Mouse (Mus musculus): Measurements from ENCODE around the gene Aldh18a1.
"Not testable (repeated sequence)": the region's sequence is repeated elsewhere in the genome, so short reads cannot be mapped to it uniquely, and the experiment has no call there.

Gene Aldh18a1

GRCm38 (mm10) chr19:40588293-40588654, at the start of gene Aldh18a1:
Gene Aldh18a1, minus strand, starts transcription at chr19:40588463.
- peak; percentile 82 to 92 for DNase-seq (ENCODE audit: low spot score in 2 of 2)

DNA sequence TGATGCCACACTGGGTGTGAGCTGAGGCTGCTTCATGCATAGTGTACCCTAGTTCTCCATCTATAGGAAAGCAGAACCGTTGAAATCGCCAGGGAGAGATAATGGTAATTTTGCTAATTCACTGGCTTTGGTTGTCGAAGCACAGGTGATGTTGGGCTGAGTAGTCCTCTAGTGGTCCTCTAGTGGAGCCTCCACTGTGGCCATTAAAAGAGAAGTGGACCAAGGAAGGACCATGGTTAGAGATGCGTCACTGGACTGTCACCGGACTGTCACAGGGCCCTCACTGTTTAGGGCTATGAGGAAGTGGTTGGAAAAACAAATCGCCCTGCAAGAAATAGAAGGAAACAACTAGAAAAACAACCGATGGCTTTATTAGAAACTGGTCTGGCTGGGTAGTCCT, 49.3 kb upstream of the Aldh18a1 start:
- peak; percentile 41 to 50 for DNase-seq (ENCODE audit: low spot score in 2 of 2)

DNA sequence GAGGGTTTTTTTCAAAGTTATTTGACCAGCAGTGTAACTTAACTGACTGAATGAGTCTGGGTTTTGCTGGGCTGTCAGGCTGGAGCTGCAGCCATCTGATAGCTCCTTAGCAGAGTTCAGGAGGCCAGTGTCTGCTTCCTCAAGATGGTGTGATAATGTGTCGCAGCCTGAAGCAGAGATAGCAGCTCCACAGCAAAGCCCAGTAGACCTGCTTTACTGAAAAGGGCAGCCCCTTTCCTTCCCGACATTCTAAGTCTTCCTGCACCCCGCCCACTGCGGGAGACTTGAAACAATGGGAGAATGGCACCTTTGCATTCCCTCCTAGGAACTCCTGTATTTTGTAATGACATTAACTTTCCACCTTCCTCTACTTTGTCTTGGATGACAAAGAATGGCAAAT, 48.8 kb upstream of the Aldh18a1 start:
- DNase-seq (ENCODE audit: low spot score in 2 of 2): peak; percentile 54 to 82

- no peak for DNase-seq (ENCODE audit: low spot score in 2 of 2)
Observed at GRCm38 (mm10) chr19:40633144-40633543, 44.9 kb upstream of the Aldh18a1 start.

GRCm38 (mm10) chr19:40632668-40633067, 44.4 kb upstream of the Aldh18a1 start:
- DNase-seq (ENCODE audit: low spot score in 2 of 2): no peak

DNA sequence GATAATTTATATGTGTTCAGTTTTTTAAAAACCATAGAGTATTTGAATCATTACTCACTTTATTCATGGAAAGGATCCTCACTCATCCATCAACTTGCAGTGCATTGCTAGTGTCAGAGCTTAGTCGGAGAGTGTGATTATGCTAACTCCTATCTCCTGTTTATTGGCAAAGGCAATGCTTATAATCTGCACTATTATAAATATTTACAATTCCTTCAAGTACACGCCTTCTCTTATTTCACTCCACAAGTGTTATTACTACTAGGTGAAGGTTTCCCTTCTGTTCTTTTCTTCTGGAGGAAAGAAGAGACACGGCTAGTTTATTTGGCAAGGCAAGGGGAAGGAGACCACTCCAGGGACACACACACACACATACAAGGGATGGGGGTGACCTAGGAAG, 43.9 kb upstream of the Aldh18a1 start:
- DNase-seq (ENCODE audit: low spot score in 2 of 2): no peak

DNA sequence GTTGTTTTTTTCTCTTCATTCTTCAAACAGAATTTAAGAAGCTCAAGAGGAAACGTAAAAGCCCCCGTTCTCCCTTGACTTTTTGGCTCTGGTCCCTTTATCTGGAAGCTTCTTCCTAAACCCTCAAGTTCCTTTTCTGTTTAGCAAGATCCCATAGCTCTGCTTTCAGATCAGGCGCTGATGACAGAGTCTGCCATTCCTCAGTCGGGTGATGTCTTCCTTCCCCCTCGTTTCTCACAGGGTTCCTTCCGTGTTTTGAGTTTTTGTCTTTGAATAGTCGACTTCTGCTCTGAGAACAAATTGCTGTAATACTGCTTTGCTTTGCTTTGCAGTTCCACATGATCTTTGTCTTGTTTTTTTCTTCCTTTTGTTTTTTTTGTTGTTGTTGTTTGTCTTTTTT, 42.3 kb upstream of the Aldh18a1 start:
- DNase-seq (ENCODE audit: low spot score in 2 of 2): peak; percentile 32 to 59

DNA sequence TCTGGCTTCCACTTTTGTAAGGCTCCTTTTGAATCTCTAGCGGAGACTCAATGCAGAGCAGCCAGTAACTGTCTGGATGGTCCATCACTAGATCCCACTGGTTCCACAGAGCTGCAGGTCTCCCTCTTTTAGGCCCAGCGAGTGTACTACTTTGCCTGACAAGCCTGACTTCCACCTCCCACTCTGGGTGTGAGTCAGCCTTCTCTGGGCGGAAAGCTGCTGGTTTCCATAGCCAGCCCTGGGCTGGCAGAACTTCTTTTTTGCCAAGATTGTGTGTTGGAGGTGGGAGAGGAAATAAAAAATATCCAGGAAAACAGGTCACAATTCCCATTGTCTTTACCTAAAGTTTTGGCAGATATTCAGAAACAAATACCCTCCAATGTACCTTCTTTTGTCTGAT, 41.8 kb upstream of the Aldh18a1 start:
- peak; percentile 34 to 44 for DNase-seq (ENCODE audit: low spot score in 2 of 2)

- no peak for DNase-seq (ENCODE audit: low spot score in 2 of 2)
Observed at GRCm38 (mm10) chr19:40628950-40629349, 40.7 kb upstream of the Aldh18a1 start.

DNA sequence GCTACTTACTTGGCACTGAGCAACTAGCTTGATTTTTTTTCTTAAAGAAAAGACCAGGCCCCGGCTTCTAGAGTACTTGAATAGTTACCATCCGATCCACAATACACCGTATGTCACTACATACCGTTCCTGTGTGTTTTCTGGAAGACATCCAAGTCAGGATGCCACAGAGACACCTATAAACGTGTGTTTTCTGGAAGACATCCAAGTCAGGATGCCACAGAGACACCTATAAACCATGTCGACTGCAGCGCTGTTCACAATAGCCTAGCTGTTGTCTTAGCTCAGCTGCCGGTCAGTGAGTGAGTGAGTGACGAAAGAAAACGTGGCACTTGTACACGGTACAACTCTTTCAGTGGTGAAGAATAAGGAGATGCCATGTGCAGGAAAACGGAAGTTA, 37.7 kb upstream of the Aldh18a1 start:
- DNase-seq (ENCODE audit: low spot score in 2 of 2): no peak

GRCm38 (mm10) chr19:40621616-40622015, 33.4 kb upstream of the Aldh18a1 start:
- DNase-seq (ENCODE audit: low spot score in 2 of 2): not testable (repeated sequence)

DNA sequence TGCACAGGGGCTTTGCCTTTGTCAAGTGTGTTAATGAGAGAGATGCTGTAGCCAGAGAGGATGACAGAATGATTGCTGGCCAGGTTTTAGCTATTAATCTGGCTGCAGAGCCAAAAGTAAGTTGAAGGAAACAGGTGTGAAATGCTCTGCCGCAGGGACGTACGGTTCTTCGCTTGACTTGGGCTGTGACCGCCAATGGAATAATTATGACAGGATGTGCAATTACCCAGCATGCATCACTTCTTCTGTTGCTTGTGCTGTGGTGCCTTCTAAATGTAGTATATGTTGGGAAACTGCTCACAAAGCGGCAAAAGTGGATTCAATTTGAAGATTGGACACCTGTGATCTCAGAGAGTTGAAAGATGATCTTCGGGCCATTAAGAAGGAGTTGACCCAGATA, 27.8 kb upstream of the Aldh18a1 start:
- peak in 1 of 2 experiments; percentile 15 for DNase-seq (ENCODE audit: low spot score in 2 of 2)

DNA sequence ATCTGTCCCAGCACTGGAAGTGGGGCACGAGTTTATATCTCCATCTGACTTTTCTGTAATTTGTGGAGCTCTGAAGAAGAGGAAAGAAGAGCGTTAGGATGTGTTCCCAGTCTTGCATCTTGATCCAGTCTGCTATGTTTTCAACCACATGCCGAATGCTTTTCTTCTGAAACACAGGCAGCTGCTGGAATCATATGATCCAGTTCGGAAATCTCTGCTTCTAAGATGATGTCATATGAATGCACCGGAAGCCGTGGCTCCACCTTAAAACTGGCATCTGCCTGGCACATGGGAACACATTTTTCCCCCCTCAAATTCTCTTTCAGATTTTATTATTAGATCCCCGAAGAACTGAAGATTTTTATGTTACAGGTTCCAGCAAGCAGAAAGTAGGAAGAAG, 26.5 kb upstream of the Aldh18a1 start:
- DNase-seq (ENCODE audit: low spot score in 2 of 2): no peak

- peak; percentile 96 to 98 for DNase-seq (ENCODE audit: low spot score in 2 of 2)
Observed at GRCm38 (mm10) chr19:40611830-40612506, 23.7 kb upstream of the Aldh18a1 start, which contains the start of the genes Tctn3 and Entpd1. Gene Tctn3, minus strand, starts transcription at chr19:40612233. Gene Entpd1, plus strand, starts transcription at chr19:40612366.

DNA sequence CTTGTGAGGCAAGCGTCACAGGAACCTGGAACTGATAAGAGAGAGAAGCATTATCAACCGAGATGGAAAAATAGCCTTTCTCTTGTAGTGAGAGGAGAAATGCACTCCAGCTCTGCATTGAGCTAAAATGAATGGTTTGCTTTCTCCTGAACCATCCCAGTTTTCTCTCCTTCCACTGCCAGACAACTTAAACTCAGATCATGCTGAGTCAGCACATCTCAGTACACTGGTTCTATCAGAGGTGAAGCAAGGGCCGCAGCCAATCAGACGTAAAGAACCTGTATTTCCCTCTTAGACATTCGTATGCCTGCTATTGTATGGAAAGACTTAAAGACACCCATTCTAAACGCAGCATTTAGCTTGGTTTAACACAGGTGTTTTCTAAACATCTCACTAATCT, 19.4 kb upstream of the Aldh18a1 start:
- no peak for DNase-seq (ENCODE audit: low spot score in 2 of 2)

- no peak for DNase-seq (ENCODE audit: low spot score in 2 of 2)
Observed at GRCm38 (mm10) chr19:40605189-40605588, 16.9 kb upstream of the Aldh18a1 start.

DNA sequence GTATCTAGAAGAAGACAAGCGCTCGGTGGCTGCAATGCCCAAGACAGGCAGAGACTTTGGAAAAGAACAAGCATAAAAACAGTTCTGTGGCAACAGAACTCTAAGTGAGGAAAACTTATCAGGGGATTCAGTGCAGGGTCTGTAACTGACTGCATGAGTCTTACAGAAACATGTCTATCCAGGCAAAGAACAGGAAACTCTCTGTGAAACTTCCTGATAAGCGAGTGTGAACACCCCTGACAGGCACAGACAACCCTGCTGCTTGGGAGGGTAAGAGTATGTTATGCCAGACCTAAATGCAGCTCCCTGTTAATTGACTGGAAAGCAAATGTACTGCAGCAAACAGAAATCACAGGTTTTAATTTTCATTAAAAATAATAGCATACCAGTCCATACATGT, 13.6 kb upstream of the Aldh18a1 start:
- no peak for DNase-seq (ENCODE audit: low spot score in 2 of 2)

GRCm38 (mm10) chr19:40600846-40601245, 12.6 kb upstream of the Aldh18a1 start:
- not testable (repeated sequence) for DNase-seq (ENCODE audit: low spot score in 2 of 2)

DNA sequence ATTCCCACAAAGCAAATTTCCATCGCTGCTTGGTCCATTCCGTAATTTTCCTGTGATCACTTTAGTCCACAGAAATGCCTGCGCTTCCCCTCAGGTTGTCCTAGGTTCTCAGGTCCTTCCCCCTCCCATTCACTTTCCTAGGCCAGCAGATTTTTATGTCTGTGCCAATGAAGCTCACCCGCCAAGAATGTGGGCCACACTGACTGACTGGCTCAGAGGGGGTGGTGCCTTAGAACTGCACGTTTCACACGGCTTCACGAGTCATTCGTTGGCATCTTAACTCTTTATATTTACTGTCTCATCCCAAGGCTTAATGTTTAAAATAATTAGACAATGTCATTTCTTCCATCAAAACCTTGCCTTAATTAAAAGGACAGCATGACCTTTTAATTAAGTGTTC, 7.6 kb upstream of the Aldh18a1 start:
- DNase-seq (ENCODE audit: low spot score in 2 of 2): peak; percentile 17

DNA sequence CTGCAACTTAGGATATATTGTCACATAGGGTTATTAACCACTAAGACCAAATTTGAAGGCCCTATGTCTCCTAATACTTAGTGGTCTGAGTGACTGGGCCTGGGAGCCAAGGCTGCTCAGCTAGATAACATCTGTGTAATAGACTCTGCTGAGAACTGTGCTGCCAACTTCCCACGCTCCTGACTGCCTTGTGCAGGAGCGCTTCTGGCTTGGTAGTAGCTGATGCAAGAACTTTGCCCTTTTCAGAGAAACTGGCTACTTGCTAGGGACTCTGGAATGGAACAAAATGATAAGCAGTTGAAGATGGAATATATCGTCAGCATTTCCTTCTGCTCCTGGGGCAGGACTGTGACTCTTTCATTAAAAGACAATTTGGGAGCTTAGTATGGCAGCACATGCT, 7.0 kb upstream of the Aldh18a1 start:
- DNase-seq (ENCODE audit: low spot score in 2 of 2): no peak

GRCm38 (mm10) chr19:40589530-40589880, 1.2 kb upstream of the Aldh18a1 start:
- DNase-seq (ENCODE audit: low spot score in 2 of 2): no peak

- DNase-seq (ENCODE audit: low spot score in 2 of 2): peak; percentile 71 to 88
Observed at GRCm38 (mm10) chr19:40588847-40589529, 725 bp upstream of the Aldh18a1 start.

DNA sequence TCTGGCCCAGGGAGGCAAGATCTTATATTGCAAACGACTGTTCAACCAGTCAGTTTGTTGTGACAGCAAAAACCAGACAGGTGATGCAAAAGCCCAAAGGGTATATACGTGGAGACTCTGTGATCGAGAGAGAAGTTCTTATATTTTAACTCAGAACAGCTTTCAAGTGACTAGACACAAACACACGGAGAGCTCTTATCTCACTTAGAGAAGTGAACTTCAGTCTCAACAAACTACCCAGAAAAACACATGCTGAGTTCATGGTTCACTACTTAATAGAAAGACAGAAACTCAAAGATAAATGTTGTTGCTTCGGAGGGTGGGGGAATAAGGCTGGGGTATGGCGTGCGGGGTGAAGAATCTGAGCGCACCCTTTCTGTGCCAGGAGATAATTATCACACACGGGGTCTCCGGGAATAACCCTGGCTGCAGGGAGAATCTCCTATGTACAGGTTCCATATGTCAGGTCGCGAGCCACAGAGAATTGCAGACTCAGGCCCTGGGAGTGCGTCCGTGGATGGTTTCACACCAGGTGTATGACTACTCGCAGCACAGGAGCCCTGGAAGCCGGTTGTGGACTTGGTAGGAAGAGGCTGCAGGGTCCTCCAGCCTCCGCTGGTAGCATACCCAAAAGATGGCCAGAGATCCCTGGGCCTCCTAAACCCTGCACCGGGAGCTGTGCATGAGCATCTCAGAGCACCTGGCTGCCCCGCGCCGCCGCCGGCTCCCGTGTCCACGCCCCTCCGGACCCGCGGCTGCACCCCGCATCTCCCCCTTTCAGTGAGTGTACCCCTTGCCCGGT, 571 bp downstream of the Aldh18a1 start:
- no peak for DNase-seq (ENCODE audit: low spot score in 2 of 2)
